Mouse (Mus musculus) heart, embryonic 15.5 days (tissue): Measurements from ENCODE around the gene Rabgap1l. TPM values are rescaled to one million over a fixed set of nuclear protein-coding genes. Genes with fewer than 3 reads are reported as not detected.
A peak's percentile ranks its signal among the peaks of the same experiment; 100 is the strongest.

Source experiments
- ATAC-seq: fragments of 200-750 bp; cut with Nextera tagmentation; replicated peaks from 2 replicates; pipeline ENCODE4 v1.8.0; 2017; ENCODE audit warnings: low read depth, moderate TSS enrichment; ENCODE audit not compliant: insufficient number of reproducible peaks, insufficient read depth, low FRiP score
- H3K27ac ChIP-seq: fragments of 300-500 bp; sonication (generic); 2 replicates; pipeline ENCODE4 v1.5.1; 2015; ENCODE audit warnings: mild to moderate bottlenecking, inconsistent platforms
- H3K27me3 ChIP-seq: fragments of 300-500 bp; sonication (generic); 2 replicates; pipeline ENCODE4 v1.6.1; 2015; ENCODE audit warnings: inconsistent platforms
- H3K36me3 ChIP-seq: fragments of 300-500 bp; sonication (generic); 2 replicates; pipeline ENCODE4 v1.6.1; 2015; ENCODE audit warnings: mild to moderate bottlenecking, inconsistent platforms
- H3K4me1 ChIP-seq: fragments of 300-500 bp; sonication (generic); replicated peaks from 2 replicates; pipeline ENCODE4 v1.6.1; 2015; ENCODE audit warnings: inconsistent platforms
- H3K4me2 ChIP-seq: fragments of 300-500 bp; sonication (generic); 2 replicates; pipeline ENCODE4 v1.6.1; 2015; ENCODE audit warnings: inconsistent platforms, mild to moderate bottlenecking, moderate library complexity
- H3K4me3 ChIP-seq: fragments of 300-500 bp; sonication (generic); 2 replicates; pipeline ENCODE4 v1.5.1; 2015; ENCODE audit warnings: mild to moderate bottlenecking, inconsistent platforms
- H3K9ac ChIP-seq: fragments of 300-500 bp; sonication (generic); 2 replicates; pipeline ENCODE4 v1.6.1; 2015; ENCODE audit warnings: mild to moderate bottlenecking, inconsistent platforms
- H3K9me3 ChIP-seq: fragments of 300-500 bp; sonication (generic); replicated peaks from 2 replicates; pipeline ENCODE4 v1.6.1; 2016; ENCODE audit warnings: inconsistent platforms
- whole genome bisulfite sequencing: fragments of 180-500 bp; shearing (Covaris S2); methylation state at CpG from one replicate; pipeline ENCODE4 v1.1.7; 2015; ENCODE audit warnings: mixed read lengths; 5-methylcytosine and 5-hydroxymethylcytosine counted together
- polyA plus RNA-seq: library from polyadenylated mRNA; unstranded; fragments of >200 nt; fragmentation: Nextera tagmentation; extraction: Ambion mirVana; gene quantifications from 2 replicates; pipeline ENCODE4 v1.2.1, GENCODE M21; 2015

Rabgap1l gene
- polyA plus RNA-seq, 1 experiment from 2014 or later = 79.1 TPM

- WGBS = 37% methylated on average over 3 of the region's 3 CpGs
- no peak overlapping the region for H3K9ac ChIP-seq
- no peak overlapping the region for H3K4me2 ChIP-seq
- no peak overlapping the region for H3K4me3 ChIP-seq
- H3K4me1 ChIP-seq = peaks cover 18% of the 10 kb centered on the region
- H3K36me3 ChIP-seq = no peaks in the 10 kb centered on the region
- H3K27ac ChIP-seq = peak overlapping the region; percentile 54; the same call in 1 of the 2 replicates
- no peaks in the 10 kb centered on the region for H3K9me3 ChIP-seq
- ATAC-seq = no peak
- no peaks in the 10 kb centered on the region for H3K27me3 ChIP-seq
Observed at GRCm38 (mm10) chr1:160366615-160367014, 426.4 kb downstream of the Rabgap1l start.

- no peaks in the 10 kb centered on the region for H3K36me3 ChIP-seq
- H3K27me3 ChIP-seq = no peaks in the 10 kb centered on the region
- H3K4me3 ChIP-seq = no peak overlapping the region
- no peaks in the 10 kb centered on the region for H3K9me3 ChIP-seq
- no peak overlapping the region for H3K4me2 ChIP-seq
- no peak overlapping the region for H3K27ac ChIP-seq
- no peak for ATAC-seq
- 0 out of 2 replicates have a peak, but pooled peaks cover 1% of the 10 kb centered on the region for H3K4me1 ChIP-seq
- no peak overlapping the region for H3K9ac ChIP-seq
Observed at GRCm38 (mm10) chr1:160357268-160357667, 435.7 kb downstream of the Rabgap1l start.

- WGBS = 84% methylated on average over 6 of the region's 6 CpGs
- H3K27ac ChIP-seq = no peak overlapping the region
- no peak overlapping the region for H3K4me3 ChIP-seq
- H3K36me3 ChIP-seq = no peaks in the 10 kb centered on the region
- H3K4me2 ChIP-seq = no peak overlapping the region
- H3K9ac ChIP-seq = no peak overlapping the region
- no peak for ATAC-seq
- H3K27me3 ChIP-seq = no peaks in the 10 kb centered on the region
- H3K4me1 ChIP-seq = peaks cover 14% of the 10 kb centered on the region
- no peaks in the 10 kb centered on the region for H3K9me3 ChIP-seq
Observed at GRCm38 (mm10) chr1:160353732-160354455, 439.1 kb downstream of the Rabgap1l start.

DNA sequence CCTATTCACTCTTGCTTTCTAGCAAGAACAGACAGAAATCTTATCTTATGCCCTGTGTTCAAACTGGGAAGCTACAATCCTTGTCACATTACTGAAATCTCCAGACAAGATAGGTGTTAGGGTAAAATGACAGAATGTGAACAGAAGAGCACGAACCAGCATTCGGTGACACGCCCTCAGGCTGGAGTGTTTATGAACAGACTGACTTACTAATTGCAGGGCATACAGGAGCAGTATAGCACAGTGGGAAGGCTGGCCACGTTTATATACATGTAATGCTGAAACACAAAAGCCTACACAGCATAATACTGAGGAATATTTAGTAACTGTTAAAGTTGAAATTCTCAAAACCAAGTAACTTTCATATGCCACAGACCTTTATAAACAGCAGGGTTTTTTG, 440.7 kb downstream of the Rabgap1l start:
- Histone ChIP-seq H3K36me3 (no peaks in the 10 kb centered on the region), H3K27ac (peak overlapping the region; percentile 71), H3K9me3 (no peaks in the 10 kb centered on the region), H3K4me3 (peak overlapping the region; percentile 51), H3K4me1 (peaks cover 14% of the 10 kb centered on the region), H3K4me2 (peak overlapping the region; percentile 66), H3K9ac (peak overlapping the region; percentile 55), H3K27me3 (no peaks in the 10 kb centered on the region)
- WGBS = 38% methylated on average over 4 of the region's 4 CpGs
- no peak for ATAC-seq

- Histone ChIP-seq H3K4me3 (peak overlapping the region; percentile 51), H3K9me3 (no peaks in the 10 kb centered on the region), H3K36me3 (no peaks in the 10 kb centered on the region), H3K27me3 (no peaks in the 10 kb centered on the region), H3K9ac (peak overlapping the region; percentile 55), H3K4me1 (peaks cover 14% of the 10 kb centered on the region), H3K27ac (peak overlapping the region; percentile 71), H3K4me2 (peak overlapping the region; percentile 66)
- peak; percentile 75 for ATAC-seq
- 2% methylated on average over 10 of the region's 10 CpGs for WGBS
Observed at GRCm38 (mm10) chr1:160351880-160352234, 441.2 kb downstream of the Rabgap1l start.

DNA sequence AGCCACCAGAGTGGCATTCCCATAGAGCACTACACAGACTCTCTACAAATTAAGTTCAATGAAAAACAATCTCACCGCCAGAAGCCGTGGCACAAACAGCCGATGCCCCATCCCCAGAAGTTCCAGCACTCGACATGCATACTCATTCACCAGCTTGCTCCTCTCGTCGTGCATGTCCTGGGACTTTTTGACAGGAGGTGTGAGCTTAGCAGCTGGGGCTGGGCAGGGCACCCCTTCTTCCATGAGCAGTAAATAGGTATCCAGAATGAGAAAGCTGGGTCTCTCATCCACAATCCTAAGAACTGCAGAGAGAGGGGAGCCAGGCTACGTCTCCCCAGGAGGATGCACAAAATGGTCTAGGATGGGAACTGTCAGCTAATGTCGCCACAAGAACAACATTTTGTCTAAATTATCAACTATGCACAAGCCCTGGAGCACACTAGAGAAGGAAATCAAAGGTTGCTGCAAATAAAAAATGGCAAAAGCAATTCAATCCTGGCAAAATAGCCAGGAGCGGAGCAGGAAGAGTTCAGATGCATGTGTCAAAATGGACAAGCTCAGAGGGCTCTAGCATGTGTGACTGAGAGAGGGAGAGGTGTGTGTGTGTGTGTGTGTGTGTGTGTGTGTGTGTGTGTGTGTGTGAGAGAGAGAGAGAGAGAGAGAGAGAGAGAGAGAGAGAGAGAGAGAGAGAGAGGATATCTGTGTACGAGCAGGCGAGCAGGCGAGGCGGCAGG, 441.7 kb downstream of the Rabgap1l start:
- peak overlapping the region; percentile 51 for H3K4me3 ChIP-seq
- no peak for ATAC-seq
- H3K27ac ChIP-seq = peak overlapping the region; percentile 71
- no peaks in the 10 kb centered on the region for H3K36me3 ChIP-seq
- H3K9me3 ChIP-seq = no peaks in the 10 kb centered on the region
- H3K9ac ChIP-seq = peak overlapping the region; percentile 55
- 25% methylated on average over 13 of the region's 13 CpGs for WGBS
- H3K27me3 ChIP-seq = no peaks in the 10 kb centered on the region
- H3K4me1 ChIP-seq = peaks cover 14% of the 10 kb centered on the region
- H3K4me2 ChIP-seq = peak overlapping the region; percentile 66

DNA sequence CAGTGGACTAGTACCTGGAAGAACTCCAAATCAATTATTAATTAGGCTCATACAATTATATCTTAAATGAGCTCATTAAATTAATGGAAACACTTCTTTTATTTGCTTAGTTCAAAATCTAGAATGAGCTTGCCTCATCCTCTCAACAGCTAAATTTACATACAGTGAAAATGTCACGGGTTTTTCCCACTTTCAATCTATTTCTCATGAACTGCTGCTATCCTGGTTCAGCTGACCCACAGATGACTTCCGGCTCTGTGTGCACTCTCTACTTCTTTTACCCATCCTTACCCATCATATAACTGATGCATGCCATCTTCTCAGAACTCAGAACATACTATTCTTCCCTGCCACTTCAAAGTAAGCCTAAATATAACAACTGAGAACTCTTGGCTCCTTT, 452.4 kb downstream of the Rabgap1l start:
- no peak overlapping the region for H3K4me3 ChIP-seq
- H3K27me3 ChIP-seq = no peaks in the 10 kb centered on the region
- H3K4me1 ChIP-seq = no peaks in the 10 kb centered on the region
- H3K4me2 ChIP-seq = no peak overlapping the region
- ATAC-seq = no peak
- H3K9ac ChIP-seq = no peak overlapping the region
- no peak overlapping the region for H3K27ac ChIP-seq
- no peaks in the 10 kb centered on the region for H3K9me3 ChIP-seq
- WGBS = 69% methylated on average over 2 of the region's 2 CpGs
- no peaks in the 10 kb centered on the region for H3K36me3 ChIP-seq

GRCm38 (mm10) chr1:160339374-160339773, 453.6 kb downstream of the Rabgap1l start:
- 66% methylated on average over 4 of the region's 4 CpGs for WGBS
- Histone ChIP-seq H3K27ac (no peak overlapping the region), H3K4me3 (no peak overlapping the region)

DNA sequence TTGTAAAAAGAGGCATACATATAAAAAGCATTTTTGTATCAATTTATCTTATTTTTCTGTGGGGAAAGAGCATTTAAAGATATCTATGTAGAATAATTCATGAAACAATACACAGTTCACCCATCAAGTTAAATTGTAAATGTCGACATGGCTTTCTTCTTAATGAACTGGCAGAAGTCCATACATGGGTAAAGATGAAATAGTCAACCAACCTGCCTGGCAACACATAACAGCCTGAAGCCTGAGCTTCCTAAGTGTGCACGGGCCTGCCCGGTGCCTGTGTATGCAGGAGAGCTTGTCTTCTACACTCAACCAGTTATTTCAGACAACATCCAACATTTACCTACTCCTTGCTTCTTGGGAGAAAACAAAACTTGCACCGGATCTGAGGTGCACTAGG, 458.2 kb downstream of the Rabgap1l start:
- no peaks in the 10 kb centered on the region for H3K9me3 ChIP-seq
- H3K27ac ChIP-seq = no peak overlapping the region
- H3K9ac ChIP-seq = no peak overlapping the region
- H3K4me1 ChIP-seq = no peaks in the 10 kb centered on the region
- WGBS = 82% methylated on average over 4 of the region's 4 CpGs
- H3K27me3 ChIP-seq = no peaks in the 10 kb centered on the region
- H3K36me3 ChIP-seq = no peaks in the 10 kb centered on the region
- no peak overlapping the region for H3K4me3 ChIP-seq
- H3K4me2 ChIP-seq = no peak overlapping the region
- ATAC-seq = no peak

More at GRCm38 (mm10) chr1:160339374-160339773, 453.6 kb downstream of the Rabgap1l start:
- no peaks in the 10 kb centered on the region for H3K9me3 ChIP-seq
- no peaks in the 10 kb centered on the region for H3K27me3 ChIP-seq
- no peak for ATAC-seq
- H3K36me3 ChIP-seq = no peaks in the 10 kb centered on the region
- no peak overlapping the region for H3K4me2 ChIP-seq
- no peak overlapping the region for H3K9ac ChIP-seq
- H3K4me1 ChIP-seq = no peaks in the 10 kb centered on the region

DNA sequence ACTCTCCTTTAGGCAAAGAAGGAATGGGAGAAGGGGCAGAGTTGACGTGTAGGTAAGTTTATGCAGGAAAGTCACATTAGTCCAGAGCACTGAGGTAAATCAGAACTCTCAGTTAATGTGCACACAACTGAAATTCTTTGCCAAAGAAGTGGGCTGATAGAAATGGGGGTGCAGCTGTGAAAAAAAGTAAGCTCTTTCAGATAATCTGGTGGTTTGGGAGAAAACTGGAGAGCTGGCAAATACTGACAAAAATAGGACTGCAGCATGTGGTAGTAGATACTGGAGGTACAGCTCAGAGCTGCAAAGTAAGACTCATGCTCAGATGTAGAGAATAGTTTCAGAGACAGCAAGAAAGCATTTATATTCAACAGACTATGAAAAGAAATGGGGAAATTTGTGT, 462.2 kb downstream of the Rabgap1l start:
- H3K4me1 ChIP-seq = no peaks in the 10 kb centered on the region
- no peak overlapping the region for H3K4me2 ChIP-seq
- no peaks in the 10 kb centered on the region for H3K9me3 ChIP-seq
- no peak for ATAC-seq
- H3K27me3 ChIP-seq = no peaks in the 10 kb centered on the region
- no peak overlapping the region for H3K27ac ChIP-seq
- no peaks in the 10 kb centered on the region for H3K36me3 ChIP-seq
- H3K4me3 ChIP-seq = no peak overlapping the region
- WGBS = 56% methylated on average over 1 of the region's 1 CpGs
- H3K9ac ChIP-seq = no peak overlapping the region

GRCm38 (mm10) chr1:160330222-160330621, 462.8 kb downstream of the Rabgap1l start:
- no peak overlapping the region for H3K4me2 ChIP-seq
- WGBS = 38% methylated on average over 2 of the region's 2 CpGs
- H3K4me3 ChIP-seq = no peak overlapping the region
- no peak for ATAC-seq
- H3K4me1 ChIP-seq = 0 out of 2 replicates have a peak, but pooled peaks cover 6% of the 10 kb centered on the region
- H3K27me3 ChIP-seq = no peaks in the 10 kb centered on the region
- no peak overlapping the region for H3K9ac ChIP-seq
- no peak overlapping the region for H3K27ac ChIP-seq
- H3K9me3 ChIP-seq = no peaks in the 10 kb centered on the region
- no peaks in the 10 kb centered on the region for H3K36me3 ChIP-seq
